Mouse (Mus musculus): ENCODE measurements around the gene Sppl3. TPM values are rescaled to one million over a fixed set of nuclear protein-coding genes. Genes with fewer than 3 reads are reported as not detected.

Sppl3 gene
- polyA plus RNA-seq, 1 experiment from 2014 or later = 6.9 TPM

GRCm38 (mm10) chr5:115015121-115015520 lies 4.2 kb downstream of the Sppl3 start:
- peaks cover 77% of the 10 kb centered on the region for H3K4me1 ChIP-seq
- H3K4me2 ChIP-seq = peak overlapping the region; percentile 53
- 0 out of 2 replicates have a peak overlapping the region, but pooled peaks have one; percentile 14 for H3K9ac ChIP-seq
- peaks cover 4% of the 10 kb centered on the region; the same call in 1 of the 2 replicates for H3K36me3 ChIP-seq
- peak overlapping the region; percentile 32 for H3K27ac ChIP-seq (replicated peaks)
- no peaks in the 10 kb centered on the region for H3K27me3 ChIP-seq (replicated peaks)
- no peak overlapping the region for H3K4me3 ChIP-seq
- 38% methylated on average over 4 of the region's 4 CpGs for WGBS
- no peaks in the 10 kb centered on the region for H3K9me3 ChIP-seq
- no peak for ATAC-seq (ENCODE audit: extremely low read depth, insufficient number of reproducible peaks, low FRiP score, low TSS enrichment)

- Histone ChIP-seq H3K27ac (replicated peaks) (peak overlapping the region; percentile 71), H3K4me3 (peak overlapping the region; percentile 10; the same call in 1 of the 2 replicates), H3K4me1 (peaks cover 60% of the 10 kb centered on the region), H3K36me3 (peaks cover 11% of the 10 kb centered on the region; the same call in 1 of the 2 replicates), H3K27me3 (replicated peaks) (no peaks in the 10 kb centered on the region), H3K9me3 (no peaks in the 10 kb centered on the region), H3K9ac (peak overlapping the region; percentile 20; the same call in 1 of the 2 replicates), H3K4me2 (peak overlapping the region; percentile 48)
- WGBS = 6% methylated on average over 2 of the region's 2 CpGs
- no peak for ATAC-seq (ENCODE audit: extremely low read depth, insufficient number of reproducible peaks, low FRiP score, low TSS enrichment)
Observed at GRCm38 (mm10) chr5:115018270-115018669, 7.3 kb downstream of the Sppl3 start.

GRCm38 (mm10) chr5:115018813-115019212 lies 7.9 kb downstream of the Sppl3 start:
- peak overlapping the region; percentile 48 for H3K4me2 ChIP-seq
- no peak overlapping the region for H3K4me3 ChIP-seq

GRCm38 (mm10) chr5:115022021-115022420 lies 11.1 kb downstream of the Sppl3 start:
- Histone ChIP-seq H3K27me3 (replicated peaks) (no peaks in the 10 kb centered on the region), H3K27ac (replicated peaks) (no peak overlapping the region), H3K4me1 (peaks cover 55% of the 10 kb centered on the region), H3K36me3 (peaks cover 7% of the 10 kb centered on the region; the same call in 1 of the 2 replicates), H3K4me2 (no peak overlapping the region), H3K9ac (no peak overlapping the region), H3K4me3 (no peak overlapping the region), H3K9me3 (no peaks in the 10 kb centered on the region)
- 88% methylated on average over 7 of the region's 7 CpGs for WGBS
- ATAC-seq (ENCODE audit: extremely low read depth, insufficient number of reproducible peaks, low FRiP score, low TSS enrichment) = no peak

More at GRCm38 (mm10) chr5:115018813-115019212, 7.9 kb downstream of the Sppl3 start:
- peak overlapping the region; percentile 71 for H3K27ac ChIP-seq (replicated peaks)
- H3K9ac ChIP-seq = peak overlapping the region; percentile 64
- H3K36me3 ChIP-seq = peaks cover 11% of the 10 kb centered on the region; the same call in 1 of the 2 replicates
- H3K4me1 ChIP-seq = peaks cover 55% of the 10 kb centered on the region
- ATAC-seq (ENCODE audit: extremely low read depth, insufficient number of reproducible peaks, low FRiP score, low TSS enrichment) = no peak
- H3K9me3 ChIP-seq = no peaks in the 10 kb centered on the region
- no peaks in the 10 kb centered on the region for H3K27me3 ChIP-seq (replicated peaks)
- WGBS = 17% methylated on average over 4 of the region's 4 CpGs

- no peak overlapping the region for H3K4me3 ChIP-seq
Observed at GRCm38 (mm10) chr5:115026170-115026569, 15.2 kb downstream of the Sppl3 start.

GRCm38 (mm10) chr5:115027109-115027508 lies 16.2 kb downstream of the Sppl3 start:
- no peaks in the 10 kb centered on the region for H3K27me3 ChIP-seq (replicated peaks)
- no peak overlapping the region for H3K9ac ChIP-seq
- peaks cover 70% of the 10 kb centered on the region for H3K4me1 ChIP-seq
- WGBS = 41% methylated on average over 3 of the region's 3 CpGs
- H3K9me3 ChIP-seq = no peaks in the 10 kb centered on the region
- H3K4me3 ChIP-seq = no peak overlapping the region
- no peak overlapping the region for H3K4me2 ChIP-seq
- H3K36me3 ChIP-seq = 0 out of 2 replicates have a peak, but pooled peaks cover 3% of the 10 kb centered on the region
- no peak for ATAC-seq (ENCODE audit: extremely low read depth, insufficient number of reproducible peaks, low FRiP score, low TSS enrichment)
- 0 out of 2 replicates have a peak overlapping the region, but pooled peaks have one; percentile 21 for H3K27ac ChIP-seq (replicated peaks)

More at GRCm38 (mm10) chr5:115026170-115026569, 15.2 kb downstream of the Sppl3 start:
- H3K27me3 ChIP-seq (replicated peaks) = no peaks in the 10 kb centered on the region
- H3K4me1 ChIP-seq = peaks cover 63% of the 10 kb centered on the region
- H3K27ac ChIP-seq (replicated peaks) = no peak overlapping the region
- peaks cover 9% of the 10 kb centered on the region; the same call in 1 of the 2 replicates for H3K36me3 ChIP-seq
- H3K9me3 ChIP-seq = no peaks in the 10 kb centered on the region
- no peak overlapping the region for H3K9ac ChIP-seq
- no peak overlapping the region for H3K4me2 ChIP-seq
- no peak for ATAC-seq (ENCODE audit: extremely low read depth, insufficient number of reproducible peaks, low FRiP score, low TSS enrichment)
- WGBS = 65% methylated on average over 4 of the region's 4 CpGs

GRCm38 (mm10) chr5:115028920-115029319 lies 18.0 kb downstream of the Sppl3 start:
- H3K27ac ChIP-seq (replicated peaks) = no peak overlapping the region
- H3K36me3 ChIP-seq = 0 out of 2 replicates have a peak, but pooled peaks cover 3% of the 10 kb centered on the region
- H3K4me1 ChIP-seq = peaks cover 87% of the 10 kb centered on the region
- 72% methylated on average over 4 of the region's 4 CpGs for whole genome bisulfite sequencing
- H3K27me3 ChIP-seq (replicated peaks) = no peaks in the 10 kb centered on the region
- H3K4me2 ChIP-seq = no peak overlapping the region
- no peak overlapping the region for H3K9ac ChIP-seq
- no peak overlapping the region for H3K4me3 ChIP-seq
- H3K9me3 ChIP-seq = no peaks in the 10 kb centered on the region
- no peak for ATAC-seq (ENCODE audit: extremely low read depth, insufficient number of reproducible peaks, low FRiP score, low TSS enrichment)

- ATAC-seq (ENCODE audit: extremely low read depth, insufficient number of reproducible peaks, low FRiP score, low TSS enrichment) = no peak
- no peak overlapping the region for H3K27ac ChIP-seq (replicated peaks)
- WGBS = 78% methylated on average over 3 of the region's 3 CpGs
Observed at GRCm38 (mm10) chr5:115029509-115029908, 18.6 kb downstream of the Sppl3 start.

GRCm38 (mm10) chr5:115031576-115031975 lies 20.6 kb downstream of the Sppl3 start:
- WGBS = 73% methylated on average over 5 of the region's 5 CpGs
- no peak overlapping the region for H3K4me3 ChIP-seq
- ATAC-seq (ENCODE audit: extremely low read depth, insufficient number of reproducible peaks, low FRiP score, low TSS enrichment) = no peak
- no peak overlapping the region for H3K9ac ChIP-seq
- H3K27ac ChIP-seq (replicated peaks) = no peak overlapping the region
- no peaks in the 10 kb centered on the region for H3K9me3 ChIP-seq
- no peak overlapping the region for H3K4me2 ChIP-seq
- H3K4me1 ChIP-seq = peaks cover 77% of the 10 kb centered on the region
- H3K27me3 ChIP-seq (replicated peaks) = no peaks in the 10 kb centered on the region
- 0 out of 2 replicates have a peak, but pooled peaks cover 3% of the 10 kb centered on the region for H3K36me3 ChIP-seq

More at GRCm38 (mm10) chr5:115029509-115029908, 18.6 kb downstream of the Sppl3 start:
- H3K9me3 ChIP-seq = no peaks in the 10 kb centered on the region
- no peak overlapping the region for H3K4me3 ChIP-seq
- 0 out of 2 replicates have a peak, but pooled peaks cover 3% of the 10 kb centered on the region for H3K36me3 ChIP-seq
- H3K9ac ChIP-seq = no peak overlapping the region
- peaks cover 82% of the 10 kb centered on the region for H3K4me1 ChIP-seq
- no peaks in the 10 kb centered on the region for H3K27me3 ChIP-seq (replicated peaks)
- no peak overlapping the region for H3K4me2 ChIP-seq

GRCm38 (mm10) chr5:115032620-115033019 lies 21.7 kb downstream of the Sppl3 start:
- WGBS = 81% methylated on average over 2 of the region's 2 CpGs
- Histone ChIP-seq H3K9ac (no peak overlapping the region), H3K4me2 (no peak overlapping the region), H3K27ac (replicated peaks) (no peak overlapping the region), H3K36me3 (0 out of 2 replicates have a peak, but pooled peaks cover 3% of the 10 kb centered on the region), H3K4me3 (no peak overlapping the region), H3K27me3 (replicated peaks) (no peaks in the 10 kb centered on the region), H3K9me3 (no peaks in the 10 kb centered on the region), H3K4me1 (peaks cover 72% of the 10 kb centered on the region)
- no peak for ATAC-seq (ENCODE audit: extremely low read depth, insufficient number of reproducible peaks, low FRiP score, low TSS enrichment)

GRCm38 (mm10) chr5:115035217-115035616 lies 24.3 kb downstream of the Sppl3 start:
- Histone ChIP-seq H3K9me3 (no peaks in the 10 kb centered on the region), H3K27me3 (replicated peaks) (no peaks in the 10 kb centered on the region), H3K4me2 (no peak overlapping the region), H3K9ac (no peak overlapping the region), H3K27ac (replicated peaks) (no peak overlapping the region), H3K4me3 (no peak overlapping the region), H3K36me3 (no peaks in the 10 kb centered on the region), H3K4me1 (peaks cover 60% of the 10 kb centered on the region)
- 75% methylated on average over 1 of the region's 1 CpGs for WGBS
- no peak for ATAC-seq (ENCODE audit: extremely low read depth, insufficient number of reproducible peaks, low FRiP score, low TSS enrichment)

- no peak for ATAC-seq (ENCODE audit: extremely low read depth, insufficient number of reproducible peaks, low FRiP score, low TSS enrichment)
- no peaks in the 10 kb centered on the region for H3K27me3 ChIP-seq (replicated peaks)
- no peak overlapping the region for H3K4me3 ChIP-seq
- WGBS = 81% methylated on average over 2 of the region's 2 CpGs
- no peaks in the 10 kb centered on the region for H3K36me3 ChIP-seq
- no peak overlapping the region for H3K27ac ChIP-seq (replicated peaks)
- H3K9ac ChIP-seq = no peak overlapping the region
- H3K9me3 ChIP-seq = no peaks in the 10 kb centered on the region
- H3K4me1 ChIP-seq = peaks cover 53% of the 10 kb centered on the region
- H3K4me2 ChIP-seq = no peak overlapping the region
Observed at GRCm38 (mm10) chr5:115037099-115037498, 26.2 kb downstream of the Sppl3 start.

Measured in heart, embryonic 13.5 days (tissue).